ENCODE assay signal across 27 mouse cellular contexts in the genomic region with DNA sequence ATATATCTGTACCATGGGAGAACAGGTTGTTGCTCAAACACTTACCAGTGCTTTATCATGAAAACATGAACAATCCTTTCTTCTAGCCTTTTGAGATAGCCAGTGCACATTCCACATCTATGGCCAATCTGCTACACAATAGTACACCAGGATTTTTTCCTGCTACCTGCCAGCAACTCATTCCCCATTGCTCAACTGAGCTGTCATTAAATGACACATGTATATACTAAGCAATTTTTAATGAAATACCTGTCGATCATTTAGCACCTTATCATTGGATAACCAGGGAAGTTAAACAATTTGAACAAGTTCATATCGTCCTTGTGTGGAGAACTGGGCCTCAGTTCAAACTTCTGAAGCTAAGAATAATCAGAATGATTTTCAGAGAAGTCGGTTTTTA.
"Had no signal": no experiment of that assay in that cellular context is flagged by ENCODE, and none has a peak within 500 bp of the region (broad histone marks: within the 10 kb centered on the region; RNA-seq: fewer than 3 reads in every experiment).

No protein-coding gene starts in this region.

- H3K4me2 ChIP-seq: embryonic facial prominence, embryonic 12.5 days; embryonic facial prominence, embryonic 13.5 days; embryonic facial prominence, embryonic 15.5 days; forebrain, embryonic 12.5 days; forebrain, embryonic 13.5 days; forebrain, embryonic 15.5 days had no signal

- H3K27me3 ChIP-seq: embryonic facial prominence, embryonic 12.5 days; embryonic facial prominence, embryonic 13.5 days; embryonic facial prominence, embryonic 15.5 days; forebrain, embryonic 12.5 days; forebrain, embryonic 13.5 days; forebrain, embryonic 15.5 days had no signal

- ATAC-seq: forebrain, embryonic 13.5 days; forebrain, embryonic 14.5 days; forebrain, embryonic 15.5 days; forebrain, embryonic 16.5 days; forebrain, postnatal 0 days had no signal

- H3K9ac ChIP-seq: embryonic facial prominence, embryonic 12.5 days; embryonic facial prominence, embryonic 13.5 days; embryonic facial prominence, embryonic 15.5 days; forebrain, embryonic 12.5 days; forebrain, embryonic 13.5 days; forebrain, embryonic 15.5 days; forebrain, postnatal 0 days had no signal

- H3K27ac ChIP-seq: embryonic facial prominence, embryonic 10.5 days; embryonic facial prominence, embryonic 12.5 days; embryonic facial prominence, embryonic 13.5 days; embryonic facial prominence, embryonic 15.5 days; forebrain, embryonic 10.5 days; forebrain, embryonic 12.5 days; forebrain, embryonic 13.5 days; forebrain, embryonic 15.5 days; gastrocnemius, adult 2 months; heart, adult 2 months had no signal

- DNase-seq: cerebellum, adult 8-10 months; cerebellum, adult 9-10 months; cerebellum, adult 9-11 months; cerebellum, postnatal 10 days; cerebellum, postnatal 14 days; cerebellum, postnatal 25 days; cerebellum, postnatal 36 days; embryo, embryonic 11 days; forebrain, postnatal 0 days; gastrocnemius, adult 2 months; gastrocnemius, postnatal 10 days; gastrocnemius, postnatal 14 days; gastrocnemius, postnatal 25 days; gastrocnemius, postnatal 36 days; heart, adult 18-20 months; heart, adult 2 months had no signal

- H3K4me3 ChIP-seq: embryonic facial prominence, embryonic 10.5 days; embryonic facial prominence, embryonic 12.5 days; embryonic facial prominence, embryonic 13.5 days; embryonic facial prominence, embryonic 15.5 days; erythroblast, embryonic 14.5 days; forebrain, embryonic 10.5 days; forebrain, embryonic 12.5 days; forebrain, embryonic 13.5 days; forebrain, embryonic 15.5 days; gastrocnemius, adult 2 months; heart, adult 2 months had no signal

- H3K4me1 ChIP-seq: embryonic facial prominence, embryonic 10.5 days; embryonic facial prominence, embryonic 12.5 days; embryonic facial prominence, embryonic 13.5 days; embryonic facial prominence, embryonic 15.5 days; forebrain, embryonic 10.5 days; forebrain, embryonic 12.5 days; forebrain, embryonic 13.5 days; forebrain, embryonic 15.5 days had no signal

- H3K9me3 ChIP-seq: embryonic facial prominence, embryonic 10.5 days; embryonic facial prominence, embryonic 12.5 days; embryonic facial prominence, embryonic 13.5 days; embryonic facial prominence, embryonic 15.5 days; forebrain, embryonic 10.5 days; forebrain, embryonic 12.5 days; forebrain, embryonic 13.5 days; forebrain, embryonic 15.5 days had no signal

- H3K36me3 ChIP-seq: embryonic facial prominence, embryonic 10.5 days; embryonic facial prominence, embryonic 12.5 days; embryonic facial prominence, embryonic 13.5 days; embryonic facial prominence, embryonic 15.5 days; forebrain, embryonic 10.5 days; forebrain, embryonic 12.5 days; forebrain, embryonic 15.5 days had no signal
